ENCODE assay signal across 8 mouse cellular contexts in genomic region chr11:95837059-95837458, GRCm38 (mm10). TPM values are rescaled to one million over a fixed set of nuclear protein-coding genes. Genes with fewer than 3 reads are reported as not detected.
DNase-seq lines count a peak whose midpoint lies in the region; ATAC-seq lines count a peak whose summit lies in the region.

Gngt2 (plus strand) TSS chr11:95837216.

- no peak within 1 kb of the TSS for H3K4me3 ChIP-seq in kidney, embryonic 14.5 days (ENCODE audit: low read length)
- H3K4me3 ChIP-seq in forebrain, embryonic 13.5 days: no peak within 1 kb of the TSS

- no peaks in the 10 kb centered on the region for H3K9me3 ChIP-seq in kidney, embryonic 14.5 days (ENCODE audit: control insufficient read depth, low read length)
- no peaks in the 10 kb centered on the region for H3K9me3 ChIP-seq in forebrain, embryonic 13.5 days (replicated peaks)

- DNase-seq in right cerebral cortex, postnatal 10 days (ENCODE audit: low spot score in 2 of 2): peak; percentile 72 to 73
- DNase-seq in right cerebral cortex, postnatal 36 days (ENCODE audit: low spot score in 2 of 2): no peak
- DNase-seq in adrenal gland, postnatal 4 days (ENCODE audit: low spot score in 2 of 2): peak in 1 of 2 experiments; percentile 56
- DNase-seq in heart, adult 11 months: peak; percentile 99
- DNase-seq in lung, postnatal 14 days: peak; percentile 94
- DNase-seq in spleen, adult 18-20 months: no peak

- H3K27me3 ChIP-seq in kidney, embryonic 14.5 days (ENCODE audit: control insufficient read depth, insufficient read depth, low read length): peaks cover 39% of the 10 kb centered on the region
- H3K27me3 ChIP-seq in forebrain, embryonic 13.5 days: peaks cover 80% of the 10 kb centered on the region

- H3K4me2 ChIP-seq in kidney, embryonic 14.5 days (replicated peaks; ENCODE audit: low read depth, low read length): no peak within 1 kb of the TSS
- no peak within 1 kb of the TSS for H3K4me2 ChIP-seq in forebrain, embryonic 13.5 days

- WGBS in kidney, embryonic 14.5 days: 58% methylated on average over 10 of the region's 10 CpGs
- 66% methylated on average over 10 of the region's 10 CpGs for WGBS in forebrain, embryonic 13.5 days

- peaks cover 29% of the 10 kb centered on the region for H3K4me1 ChIP-seq in kidney, embryonic 14.5 days (ENCODE audit: control insufficient read depth, insufficient read depth, low read length)
- H3K4me1 ChIP-seq in forebrain, embryonic 13.5 days: peaks cover 20% of the 10 kb centered on the region

- no peak within 1 kb of the TSS for H3K9ac ChIP-seq in kidney, embryonic 14.5 days (ENCODE audit: low read depth, low read length)
- no peak within 1 kb of the TSS for H3K9ac ChIP-seq in forebrain, embryonic 13.5 days

- H3K36me3 ChIP-seq in kidney, embryonic 14.5 days (ENCODE audit: control insufficient read depth, insufficient read depth, low read length): no peaks in the 10 kb centered on the region
- H3K36me3 ChIP-seq in forebrain, embryonic 13.5 days (ENCODE audit: poor library complexity, severe bottlenecking): no peaks in the 10 kb centered on the region

- peak; percentile 30; the same call in 1 of the 2 replicates for ATAC-seq in kidney, embryonic 14.5 days (ENCODE audit: low FRiP score, low TSS enrichment)
- ATAC-seq in forebrain, embryonic 13.5 days: no peak

- H3K27ac ChIP-seq in kidney, embryonic 14.5 days (ENCODE audit: low read depth, low read length): peak within 1 kb of the TSS; percentile 37; the same call in 1 of the 2 replicates
- no peak within 1 kb of the TSS for H3K27ac ChIP-seq in forebrain, embryonic 13.5 days

RNA-seq across cellular contexts. Expression of gene Gngt2, which starts in this region (rescaled TPM):
- 10 to 100 TPM; 17.2 to 23.1 TPM for total RNA-seq in adrenal gland, postnatal 4 days (2021)
- polyA plus RNA-seq in kidney, embryonic 14.5 days (2014; fragmentation: Nextera tagmentation; extraction: Ambion mirVana): 19.5 and 26.0 TPM in 2 replicates
- 1.4 and 2.8 TPM in 2 replicates for polyA plus RNA-seq in forebrain, embryonic 13.5 days (2015; fragmentation: Nextera tagmentation; extraction: Ambion mirVana)

Comparison
In these comparisons a context has a peak if more than half of its experiments do, and no peak if none do; other contexts are left out.
1. DNase-seq: peak in right cerebral cortex, postnatal 10 days (2 of 2), heart, adult 11 months (single experiment) and lung, postnatal 14 days (single experiment); none in right cerebral cortex, postnatal 36 days (0 of 2) and spleen, adult 18-20 months (0 of 2).